Comparison of ENCODE assay signal across 20 mouse cellular contexts in the genomic region with DNA sequence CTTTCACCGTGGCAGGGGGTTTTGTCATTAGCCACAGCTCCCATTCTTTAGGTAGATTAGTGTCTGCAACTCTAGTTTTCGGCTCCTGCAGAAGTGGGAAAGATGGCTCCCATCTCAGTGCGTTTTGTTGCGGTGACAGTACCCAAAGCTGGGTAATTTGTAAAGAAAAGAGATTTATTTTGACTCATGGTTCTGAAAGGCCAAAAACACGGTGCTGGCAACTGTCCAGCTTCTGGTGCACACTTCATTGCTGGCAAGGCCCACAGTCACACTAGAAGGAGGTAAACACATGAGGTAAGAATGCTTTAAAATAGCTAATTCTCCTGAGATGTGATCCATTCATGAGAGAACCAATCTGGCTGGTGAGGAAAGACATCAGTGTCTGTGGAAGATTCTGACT.
"Had no signal": no experiment of that assay in that cellular context is flagged by ENCODE, and none has a peak within 500 bp of the region (broad histone marks: within the 10 kb centered on the region; RNA-seq: fewer than 3 reads in every experiment).

No protein-coding gene starts in this region.

- H3K9me3 ChIP-seq: limb, embryonic 12.5 days; limb, embryonic 15.5 days; midbrain, embryonic 10.5 days; midbrain, embryonic 13.5 days; neural tube, embryonic 13.5 days; stomach, embryonic 15.5 days had no signal

- DNase-seq: kidney, adult 2 months; kidney, postnatal 36 days; left cerebral cortex, postnatal 4 days; liver, postnatal 0 days; retina, postnatal 1 day; spleen, adult 18-20 months; thymus, postnatal 25 days had no signal

- H3K4me3 ChIP-seq: limb, embryonic 12.5 days; limb, embryonic 15.5 days; megakaryocyte, embryonic 14.5 days; midbrain, embryonic 10.5 days; midbrain, embryonic 13.5 days; myocyte; neural tube, embryonic 13.5 days; stomach, embryonic 15.5 days had no signal

- H3K9ac ChIP-seq: limb, embryonic 12.5 days; limb, embryonic 15.5 days; liver, embryonic 14.5 days; liver, postnatal 0 days; midbrain, embryonic 13.5 days; neural tube, embryonic 13.5 days; stomach, embryonic 15.5 days had no signal

- ATAC-seq: intestine, postnatal 0 days; liver, postnatal 0 days; midbrain, embryonic 13.5 days; midbrain, embryonic 16.5 days had no signal

- H3K27ac ChIP-seq: kidney, postnatal 0 days; limb, embryonic 12.5 days; limb, embryonic 15.5 days; liver, embryonic 14.5 days; midbrain, embryonic 10.5 days; midbrain, embryonic 13.5 days; neural tube, embryonic 13.5 days; stomach, embryonic 15.5 days had no signal

- H3K36me3 ChIP-seq: limb, embryonic 12.5 days; limb, embryonic 15.5 days; stomach, embryonic 15.5 days had no signal

- H3K27me3 ChIP-seq: neural tube, embryonic 13.5 days; stomach, embryonic 15.5 days had no signal

- H3K4me1 ChIP-seq: megakaryocyte, embryonic 14.5 days; stomach, embryonic 15.5 days had no signal

- H3K4me2 ChIP-seq: limb, embryonic 12.5 days; limb, embryonic 15.5 days; liver, embryonic 11.5 days; midbrain, embryonic 13.5 days; neural tube, embryonic 13.5 days; stomach, embryonic 15.5 days had no signal
